Mouse (Mus musculus): ENCODE results near the gene Smurf2. TPM values are rescaled to one million over a fixed set of nuclear protein-coding genes. Genes with fewer than 3 reads are reported as not detected.

Gene Smurf2
- polyA plus RNA-seq, 1 experiment from 2014 or later = 17.8 TPM

DNA sequence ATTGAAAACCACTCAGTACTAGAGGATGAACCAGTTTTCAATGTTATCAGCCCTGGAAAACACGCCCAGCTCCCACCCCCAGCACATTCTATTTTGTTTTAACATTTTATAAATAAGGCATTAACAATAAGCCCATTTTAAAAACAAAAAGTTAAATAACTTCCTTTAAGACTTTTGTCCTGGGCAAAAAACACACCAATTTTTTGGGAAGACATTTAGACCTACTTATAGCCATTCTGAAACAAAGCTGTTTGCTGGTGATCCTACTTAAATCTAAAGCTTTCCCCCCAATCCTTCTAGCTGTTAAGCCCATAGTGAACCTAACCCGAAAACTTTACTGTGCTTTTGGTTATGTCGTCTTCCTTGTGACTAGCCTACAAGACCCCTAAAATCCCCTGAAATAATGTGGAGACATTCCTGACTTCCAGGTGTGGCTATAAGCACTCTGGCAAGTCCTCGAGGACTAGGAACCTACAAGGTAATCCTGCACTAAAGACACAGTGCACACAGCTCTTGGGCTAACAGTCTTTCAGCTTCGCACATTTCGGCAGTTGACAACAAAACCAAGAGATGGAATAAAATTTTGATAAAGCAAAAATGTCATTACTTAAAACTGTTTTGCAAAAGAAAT is 139.8 kb downstream of the Smurf2 start:
- Histone ChIP-seq H3K4me1 (peaks cover 16% of the 10 kb centered on the region), H3K4me2 (replicated peaks) (no peak overlapping the region), H3K4me3 (no peak overlapping the region), H3K9ac (replicated peaks) (no peak overlapping the region), H3K27ac (replicated peaks) (no peak overlapping the region), H3K9me3 (no peaks in the 10 kb centered on the region), H3K27me3 (no peaks in the 10 kb centered on the region), H3K36me3 (peaks cover 67% of the 10 kb centered on the region)
- WGBS = 79% methylated on average over 6 of the region's 6 CpGs
- ATAC-seq (ENCODE audit: low FRiP score, low read depth) = no peak

DNA sequence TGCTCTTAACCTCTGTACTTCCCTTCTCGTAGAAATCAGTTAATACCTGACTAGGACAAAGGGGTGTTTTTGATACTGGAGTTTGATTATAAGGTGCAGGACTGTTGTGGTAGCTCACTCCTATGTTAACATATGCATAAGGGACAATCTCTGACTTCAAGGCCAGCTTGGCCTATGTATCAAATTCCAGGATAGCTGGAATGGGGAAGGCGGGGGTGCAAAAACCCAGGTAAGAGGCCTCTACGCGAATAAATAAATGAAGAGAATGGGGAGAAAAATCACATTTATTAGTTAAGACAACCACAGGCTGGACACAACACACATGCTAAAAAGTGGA is 140.5 kb downstream of the Smurf2 start:
- no peak for ATAC-seq (ENCODE audit: low FRiP score, low read depth)
- peaks cover 67% of the 10 kb centered on the region for H3K36me3 ChIP-seq
- H3K4me1 ChIP-seq = peaks cover 10% of the 10 kb centered on the region; the same call in 1 of the 2 replicates
- H3K27ac ChIP-seq (replicated peaks) = peak overlapping the region; percentile 87
- peak overlapping the region; percentile 90; the same call in 1 of the 2 replicates for H3K4me2 ChIP-seq (replicated peaks)
- H3K9ac ChIP-seq (replicated peaks) = no peak overlapping the region
- H3K4me3 ChIP-seq = no peak overlapping the region
- H3K9me3 ChIP-seq = no peaks in the 10 kb centered on the region
- 63% methylated on average over 4 of the region's 4 CpGs for WGBS
- H3K27me3 ChIP-seq = no peaks in the 10 kb centered on the region

DNA sequence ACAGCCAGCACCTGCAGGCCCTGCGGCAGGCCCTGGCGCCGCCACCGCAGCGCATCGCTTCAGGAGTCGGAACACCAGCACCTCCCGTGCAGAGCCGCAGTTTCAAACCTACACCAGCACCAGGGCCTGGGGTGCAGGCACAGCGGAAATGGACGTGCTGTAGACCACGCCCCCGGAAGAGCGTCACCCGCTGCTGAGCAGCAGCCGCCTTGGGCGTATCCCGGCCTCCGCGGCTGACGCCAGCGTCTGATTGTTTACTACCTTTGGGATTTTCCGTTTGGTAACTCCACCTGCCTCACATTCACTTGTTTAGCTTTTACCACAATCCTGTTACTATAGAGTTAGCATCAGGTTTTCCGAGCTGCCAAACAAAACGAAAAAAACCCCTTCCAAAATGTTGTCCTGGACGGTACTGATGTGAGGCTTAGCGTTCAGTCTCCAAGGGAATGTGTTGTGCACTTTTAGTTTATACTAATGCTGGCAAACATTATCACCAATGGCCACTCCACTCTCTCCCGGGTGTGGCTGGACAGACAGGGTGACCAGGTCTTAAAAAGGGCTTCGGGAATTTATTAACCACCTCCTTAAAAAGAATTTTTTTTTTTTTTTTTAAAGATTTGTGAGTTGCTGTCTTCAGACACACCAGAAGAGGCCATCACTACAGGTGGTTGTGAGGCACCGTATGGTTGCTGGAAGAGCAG is 141.0 kb downstream of the Smurf2 start, which contains the start of gene Polg2:
TSS of gene Polg2 (minus strand) at position 150 of the 701 bp plus-strand sequence.
- Histone ChIP-seq H3K9ac (replicated peaks) (peak within 1 kb of the TSS; percentile 80), H3K4me2 (replicated peaks) (peak within 1 kb of the TSS; percentile 90), H3K27me3 (no peaks in the 10 kb centered on the region), H3K36me3 (peaks cover 67% of the 10 kb centered on the region), H3K9me3 (no peaks in the 10 kb centered on the region), H3K4me3 (peak within 1 kb of the TSS; percentile 62), H3K27ac (replicated peaks) (peak within 1 kb of the TSS; percentile 87), H3K4me1 (peaks cover 10% of the 10 kb centered on the region; the same call in 1 of the 2 replicates)
- ATAC-seq (ENCODE audit: low FRiP score, low read depth) = peak; percentile 99
- 3% methylated on average over 30 of the region's 30 CpGs for WGBS

DNA sequence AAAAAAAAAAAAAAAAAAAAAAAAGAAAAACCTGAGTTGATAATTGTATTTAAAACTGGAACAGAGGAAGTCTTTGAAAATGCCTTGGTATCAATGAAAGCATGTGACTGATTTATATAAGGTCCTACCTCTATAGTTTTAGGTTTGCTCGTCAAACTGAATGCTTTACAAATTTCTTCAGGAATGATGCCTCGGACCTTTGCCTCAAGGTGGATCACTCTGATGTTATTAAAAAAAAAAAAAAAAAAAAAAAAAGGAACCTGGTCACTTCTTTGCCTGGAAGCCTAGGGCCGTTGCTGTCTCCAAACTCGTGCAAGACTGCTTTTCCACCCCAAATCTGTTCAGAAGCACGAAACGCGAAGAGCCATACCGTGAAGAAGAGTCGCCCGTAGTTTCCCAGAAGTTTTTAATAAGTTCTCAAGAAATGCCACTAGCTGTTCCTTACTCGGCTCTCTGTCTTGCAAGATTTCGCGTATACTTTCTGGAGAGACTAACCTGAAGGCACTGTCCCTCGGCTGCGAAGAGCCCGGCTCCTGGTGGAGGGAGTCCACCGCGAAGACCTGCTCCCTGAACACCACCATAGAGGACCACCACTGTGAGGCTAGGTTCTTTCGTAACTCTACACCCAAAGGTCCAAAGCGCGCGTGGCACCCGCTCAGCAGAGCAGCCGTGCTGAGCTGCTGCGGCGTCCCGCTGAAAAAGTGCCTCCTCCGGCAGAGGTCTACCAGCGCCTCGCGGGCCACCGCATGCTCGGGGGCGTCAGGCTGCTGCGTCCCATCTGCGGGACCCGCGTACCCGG is 141.7 kb downstream of the Smurf2 start:
- WGBS = 3% methylated on average over 39 of the region's 39 CpGs
- Histone ChIP-seq H3K36me3 (peaks cover 67% of the 10 kb centered on the region), H3K27me3 (no peaks in the 10 kb centered on the region), H3K4me2 (replicated peaks) (peak overlapping the region; percentile 90), H3K27ac (replicated peaks) (peak overlapping the region; percentile 87), H3K4me3 (peak overlapping the region; percentile 62), H3K9ac (replicated peaks) (peak overlapping the region; percentile 80), H3K9me3 (no peaks in the 10 kb centered on the region), H3K4me1 (peaks cover 5% of the 10 kb centered on the region; the same call in 1 of the 2 replicates)
- no peak; the same call in none of the 2 replicates for ATAC-seq (ENCODE audit: low FRiP score, low read depth)

DNA sequence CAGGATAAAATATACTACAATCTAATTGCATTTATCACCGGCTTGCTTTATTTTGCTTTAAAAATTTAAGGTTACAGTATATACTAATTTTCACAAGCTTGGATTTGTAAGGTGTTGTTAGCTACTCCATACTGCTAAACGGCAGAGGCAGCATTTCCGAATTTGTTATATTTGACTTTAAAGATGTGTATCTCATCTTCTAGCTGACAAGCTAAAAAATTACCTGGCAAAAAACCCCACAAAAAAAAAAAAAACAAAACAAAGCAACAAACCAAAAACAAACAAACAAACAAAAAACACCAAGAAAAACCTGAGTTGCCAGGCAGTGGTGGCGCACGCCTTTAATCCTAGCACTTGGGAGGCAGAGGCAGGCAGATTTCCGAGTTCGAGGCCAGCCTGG is 142.4 kb downstream of the Smurf2 start:
- Histone ChIP-seq H3K9ac (replicated peaks) (no peak overlapping the region), H3K36me3 (peaks cover 67% of the 10 kb centered on the region), H3K9me3 (no peaks in the 10 kb centered on the region), H3K4me3 (no peak overlapping the region), H3K4me1 (peaks cover 5% of the 10 kb centered on the region; the same call in 1 of the 2 replicates), H3K27me3 (no peaks in the 10 kb centered on the region), H3K27ac (replicated peaks) (no peak overlapping the region), H3K4me2 (replicated peaks) (no peak overlapping the region; the same call in 1 of the 2 replicates)
- 91% methylated on average over 7 of the region's 7 CpGs for WGBS
- ATAC-seq (ENCODE audit: low FRiP score, low read depth) = no peak

DNA sequence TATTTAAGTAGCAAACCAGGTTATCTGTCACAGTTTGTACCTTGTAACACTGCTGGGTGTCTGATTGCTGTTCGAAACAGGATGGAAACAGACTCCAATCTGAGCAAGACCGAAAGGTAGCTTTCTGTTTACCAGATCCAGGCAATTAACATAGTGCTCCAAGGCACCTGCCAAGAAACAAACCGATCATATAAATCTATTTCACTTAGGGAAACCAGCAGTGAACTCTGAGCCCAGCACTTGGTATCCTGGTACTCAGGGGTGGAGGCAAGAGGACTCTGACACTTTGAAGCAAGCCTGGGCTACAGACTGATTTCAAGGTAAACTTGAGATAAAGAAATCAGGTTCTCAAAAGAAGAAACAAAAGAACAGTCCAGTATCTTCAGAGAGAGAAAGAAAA is 143.1 kb downstream of the Smurf2 start:
- WGBS = 90% methylated on average over 3 of the region's 3 CpGs
- no peaks in the 10 kb centered on the region for H3K9me3 ChIP-seq
- no peak overlapping the region for H3K9ac ChIP-seq (replicated peaks)
- H3K27ac ChIP-seq (replicated peaks) = no peak overlapping the region
- H3K4me3 ChIP-seq = no peak overlapping the region
- ATAC-seq (ENCODE audit: low FRiP score, low read depth) = no peak
- H3K36me3 ChIP-seq = peaks cover 67% of the 10 kb centered on the region
- H3K4me2 ChIP-seq (replicated peaks) = no peak overlapping the region
- H3K27me3 ChIP-seq = no peaks in the 10 kb centered on the region
- peaks cover 5% of the 10 kb centered on the region; the same call in 1 of the 2 replicates for H3K4me1 ChIP-seq

DNA sequence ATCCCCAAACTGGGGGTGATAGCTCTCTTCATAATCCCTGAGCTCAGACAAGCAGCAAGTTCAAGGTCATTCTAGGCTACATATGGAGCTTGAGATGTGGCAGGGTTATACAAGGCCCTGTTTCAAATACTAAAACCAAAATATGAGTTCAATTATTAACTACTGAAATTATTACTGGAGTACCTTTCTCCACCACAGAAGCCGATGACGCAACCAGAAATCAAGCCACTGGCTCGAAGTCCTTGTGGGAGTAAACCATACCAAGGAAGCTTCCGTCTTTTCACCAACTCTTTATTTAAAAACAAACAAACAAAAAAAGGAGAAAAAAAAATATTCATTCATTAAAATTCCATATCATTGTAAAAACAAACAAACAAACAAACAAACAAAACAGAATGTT is 143.6 kb downstream of the Smurf2 start:
- no peak for ATAC-seq (ENCODE audit: low FRiP score, low read depth)
- H3K4me1 ChIP-seq = peaks cover 5% of the 10 kb centered on the region; the same call in 1 of the 2 replicates
- H3K9me3 ChIP-seq = no peaks in the 10 kb centered on the region
- no peaks in the 10 kb centered on the region for H3K27me3 ChIP-seq
- no peak overlapping the region for H3K4me3 ChIP-seq
- H3K9ac ChIP-seq (replicated peaks) = no peak overlapping the region
- H3K27ac ChIP-seq (replicated peaks) = no peak overlapping the region
- 95% methylated on average over 4 of the region's 4 CpGs for WGBS
- no peak overlapping the region for H3K4me2 ChIP-seq (replicated peaks)
- H3K36me3 ChIP-seq = peaks cover 67% of the 10 kb centered on the region

DNA sequence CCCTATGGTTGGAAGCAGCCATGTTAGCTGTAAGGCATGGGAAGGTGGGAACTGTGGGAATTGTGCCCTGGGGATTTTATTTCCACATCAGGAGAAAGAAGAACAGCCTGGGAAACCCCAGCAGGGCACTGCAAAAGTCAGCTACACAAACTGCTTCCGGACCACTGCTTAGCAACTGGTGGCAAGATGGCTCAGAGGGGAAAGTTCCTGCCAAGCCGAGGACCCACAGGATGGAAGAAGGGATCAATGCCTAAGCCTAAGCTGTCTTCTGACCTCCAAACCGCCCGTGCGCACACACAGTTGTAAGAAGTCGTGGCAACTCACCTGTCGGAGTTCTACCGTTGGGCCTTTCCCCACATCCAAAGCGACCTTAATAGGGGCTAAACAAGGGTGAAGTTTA is 147.5 kb downstream of the Smurf2 start:
- WGBS = 93% methylated on average over 9 of the region's 9 CpGs
- H3K27ac ChIP-seq (replicated peaks) = no peak overlapping the region
- H3K9me3 ChIP-seq = no peaks in the 10 kb centered on the region
- peaks cover 78% of the 10 kb centered on the region for H3K36me3 ChIP-seq
- H3K4me3 ChIP-seq = no peak overlapping the region
- 0 out of 2 replicates have a peak, but pooled peaks cover 2% of the 10 kb centered on the region for H3K4me1 ChIP-seq
- no peak for ATAC-seq (ENCODE audit: low FRiP score, low read depth)
- no peak overlapping the region for H3K9ac ChIP-seq (replicated peaks)
- H3K4me2 ChIP-seq (replicated peaks) = no peak overlapping the region
- H3K27me3 ChIP-seq = no peaks in the 10 kb centered on the region

DNA sequence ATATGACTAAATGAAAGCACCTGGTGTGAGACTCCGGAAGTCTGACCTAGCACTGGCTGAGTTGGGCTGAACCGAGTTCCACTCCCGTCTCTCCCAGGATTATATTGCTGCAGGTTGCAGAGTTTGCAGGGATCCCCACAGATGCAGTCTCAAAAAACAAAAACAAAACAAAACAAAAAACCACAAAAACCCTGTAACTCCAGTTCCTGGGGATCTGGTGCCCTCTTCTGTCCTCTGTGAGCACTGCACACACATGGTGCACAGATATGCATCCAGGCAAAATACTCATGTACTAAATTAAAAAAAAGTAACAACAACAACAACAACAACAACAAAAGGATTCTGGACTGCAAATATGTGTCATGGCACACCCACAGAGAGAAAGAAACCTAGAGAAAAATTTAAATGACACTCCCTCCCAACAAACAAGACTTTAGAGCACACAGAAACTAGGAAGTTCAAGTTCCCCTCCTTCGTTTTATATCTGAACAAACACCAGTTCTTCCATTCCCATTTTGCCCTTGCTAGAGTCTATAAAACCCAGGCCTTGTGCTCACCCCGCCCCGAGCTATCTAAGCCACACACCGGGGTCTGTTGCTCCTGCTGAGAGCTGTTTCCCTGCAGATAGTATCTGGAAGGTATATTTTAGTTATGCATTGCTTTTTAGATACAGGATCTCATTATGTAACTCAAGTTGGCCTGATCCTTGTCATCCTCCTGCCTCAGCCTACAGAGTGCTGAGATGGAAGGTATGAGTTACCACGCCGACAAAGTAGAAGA is 150.1 kb downstream of the Smurf2 start:
- Histone ChIP-seq H3K4me3 (no peak overlapping the region), H3K9me3 (peaks cover 5% of the 10 kb centered on the region), H3K27me3 (no peaks in the 10 kb centered on the region), H3K27ac (replicated peaks) (no peak overlapping the region), H3K9ac (replicated peaks) (no peak overlapping the region), H3K4me1 (no peaks in the 10 kb centered on the region), H3K4me2 (replicated peaks) (no peak overlapping the region), H3K36me3 (peaks cover 88% of the 10 kb centered on the region)
- WGBS = 95% methylated on average over 9 of the region's 9 CpGs
- no peak for ATAC-seq (ENCODE audit: low FRiP score, low read depth)

All from midbrain, embryonic 12.5 days (tissue).